Mouse (Mus musculus) heart, adult 2 months (tissue): ENCODE data around the gene Ccdc92b. TPM values are rescaled to one million over a fixed set of nuclear protein-coding genes. Genes with fewer than 3 reads are reported as not detected.

Experiments
- DNase-seq, 2 experiments: peaks; one replicate each; pipeline ENCODE4 v3.0.0; 2021
- H3K27ac ChIP-seq: fragments of 200-600 bp; 2 replicates; pipeline ENCODE4 v1.8.1; 2022
- H3K27me3 ChIP-seq: fragments of 200-500 bp; 2 replicates; pipeline ENCODE4 v1.6.1; 2012; ENCODE audit warnings: mild to moderate bottlenecking, low read length, inconsistent platforms, mixed read lengths; ENCODE audit not compliant: control insufficient read depth, insufficient read depth
- H3K36me3 ChIP-seq: fragments of 200-500 bp; 2 replicates; pipeline ENCODE4 v1.6.1; 2012; ENCODE audit warnings: low read length, inconsistent platforms; ENCODE audit not compliant: control insufficient read depth, insufficient read depth
- H3K4me1 ChIP-seq: fragments of 200-500 bp; 2 replicates; pipeline ENCODE4 v1.6.1; 2011; ENCODE audit warnings: low read length; ENCODE audit not compliant: control insufficient read depth, insufficient read depth
- H3K4me3 ChIP-seq: fragments of 200-600 bp; 2 replicates; pipeline ENCODE4 v1.8.1; 2022
- H3K79me2 ChIP-seq: fragments of 200-500 bp; replicated peaks from 2 replicates; pipeline ENCODE4 v1.6.1; 2012; ENCODE audit warnings: mild to moderate bottlenecking, inconsistent platforms, low read length, moderate library complexity, mixed read lengths; ENCODE audit not compliant: control insufficient read depth, insufficient read depth
- H3K9ac ChIP-seq: fragments of 200-500 bp; 2 replicates; pipeline ENCODE4 v1.6.1; 2012; ENCODE audit warnings: low read depth, mild to moderate bottlenecking, control low read depth, inconsistent platforms, low read length, mixed read lengths
- CTCF ChIP-seq: fragments of 200-600 bp; IDR thresholded peaks from 2 replicates; pipeline ENCODE4 v1.8.1; 2022; ENCODE audit warnings: antibody characterized with exemption, mild to moderate bottlenecking, moderate library complexity
- EP300 ChIP-seq: fragments of 200-500 bp; IDR thresholded peaks from 2 replicates; pipeline ENCODE4 v1.6.1; 2011; ENCODE audit warnings: low read depth, low read length, control low read depth; ENCODE audit not compliant: insufficient read depth
- POLR2A ChIP-seq: fragments of 200-500 bp; IDR thresholded peaks from 2 replicates; pipeline ENCODE4 v1.6.1; 2011; ENCODE audit warnings: mild to moderate bottlenecking, low read depth, low read length, control low read depth; ENCODE audit not compliant: insufficient read depth
- WGBS: fragments of 180-500 bp; shearing (Covaris S2); methylation state at CpG from one replicate; pipeline ENCODE4 v1.1.7; 2018; 5-methylcytosine and 5-hydroxymethylcytosine counted together
- intact Hi-C: fragments of 180-260 bp; cut with DNase I; formaldehyde crosslinking; loops from one replicate; pipeline ENCODE4 v1.15.1; 2025
- polyA plus RNA-seq: library from polyadenylated mRNA; depleted of rRNA; stranded (reverse); fragments of >200 nt; gene quantifications from 2 replicates; pipeline ENCODE4 v1.2.3, GENCODE M21; 2012
- total RNA-seq, 2 experiments: library from RNA; stranded (reverse); gene quantifications; 2 replicates each; pipeline ENCODE4 v1.2.3; 2021

The Ccdc92b gene
- total and polyA plus RNA-seq, 3 experiments = 0.23 to 0.32 (median 0.27) TPM

- H3K36me3 ChIP-seq = no peaks in the 10 kb centered on the region
- H3K79me2 ChIP-seq = no peaks in the 10 kb centered on the region
- intact Hi-C loops = no loop called here
- no peak for TF ChIP-seq POLR2A
- TF ChIP-seq EP300 = no peak
- TF ChIP-seq CTCF = no peak
- no peak overlapping the region for H3K9ac ChIP-seq
- no peaks in the 10 kb centered on the region for H3K27me3 ChIP-seq
- no peak overlapping the region for H3K4me3 ChIP-seq
- no peak for DNase-seq
- H3K27ac ChIP-seq = no peak overlapping the region
- WGBS = 67% methylated on average over 3 of the region's 3 CpGs
- H3K4me1 ChIP-seq = no peaks in the 10 kb centered on the region
Measured at GRCm38 (mm10) chr11:74664279-74664678, 44.9 kb downstream of the Ccdc92b start.

- Histone ChIP-seq H3K4me1 (no peaks in the 10 kb centered on the region), H3K27me3 (no peaks in the 10 kb centered on the region), H3K36me3 (no peaks in the 10 kb centered on the region), H3K4me3 (no peak overlapping the region), H3K9ac (no peak overlapping the region), H3K79me2 (no peaks in the 10 kb centered on the region), H3K27ac (no peak overlapping the region)
- no peak for DNase-seq
- intact Hi-C loops = no loop called here
- TF ChIP-seq CTCF = no peak
- 80% methylated on average over 8 of the region's 8 CpGs for WGBS
Measured at GRCm38 (mm10) chr11:74664906-74665305, 45.5 kb downstream of the Ccdc92b start.

GRCm38 (mm10) chr11:74665631-74666283 is 46.4 kb downstream of the Ccdc92b start:
- H3K36me3 ChIP-seq = no peaks in the 10 kb centered on the region
- no peak overlapping the region for H3K4me3 ChIP-seq
- no peaks in the 10 kb centered on the region for H3K79me2 ChIP-seq
- no peaks in the 10 kb centered on the region for H3K27me3 ChIP-seq
- DNase-seq = no peak
- no peak overlapping the region for H3K27ac ChIP-seq
- WGBS = 90% methylated on average over 17 of the region's 17 CpGs
- TF ChIP-seq EP300 (no peak), POLR2A (no peak), CTCF (no peak)
- intact Hi-C loops = no loop called here
- no peak overlapping the region for H3K9ac ChIP-seq
- H3K4me1 ChIP-seq = no peaks in the 10 kb centered on the region

- H3K4me1 ChIP-seq = no peaks in the 10 kb centered on the region
- intact Hi-C loops = no loop called here
- no peaks in the 10 kb centered on the region for H3K79me2 ChIP-seq
- H3K9ac ChIP-seq = no peak overlapping the region
- no peak for TF ChIP-seq POLR2A
- TF ChIP-seq EP300 = no peak
- no peak for TF ChIP-seq CTCF
- no peak overlapping the region for H3K4me3 ChIP-seq
- H3K36me3 ChIP-seq = no peaks in the 10 kb centered on the region
- H3K27ac ChIP-seq = no peak overlapping the region
- WGBS = 88% methylated on average over 5 of the region's 5 CpGs
- no peak for DNase-seq
- no peaks in the 10 kb centered on the region for H3K27me3 ChIP-seq
Measured at GRCm38 (mm10) chr11:74666284-74666652, 46.9 kb downstream of the Ccdc92b start.

GRCm38 (mm10) chr11:74666776-74667581 is 47.6 kb downstream of the Ccdc92b start:
- 95% methylated on average over 14 of the region's 14 CpGs for WGBS

GRCm38 (mm10) chr11:74667582-74668010 is 48.2 kb downstream of the Ccdc92b start:
- H3K4me1 ChIP-seq = no peaks in the 10 kb centered on the region
- TF ChIP-seq EP300 (no peak), CTCF (no peak), POLR2A (no peak)
- intact Hi-C loops = no loop called here
- WGBS = 96% methylated on average over 13 of the region's 13 CpGs
- no peaks in the 10 kb centered on the region for H3K79me2 ChIP-seq
- H3K4me3 ChIP-seq = no peak overlapping the region
- no peaks in the 10 kb centered on the region for H3K27me3 ChIP-seq
- H3K9ac ChIP-seq = no peak overlapping the region
- H3K36me3 ChIP-seq = no peaks in the 10 kb centered on the region
- no peak overlapping the region for H3K27ac ChIP-seq
- DNase-seq = no peak

More at GRCm38 (mm10) chr11:74666776-74667581, 47.6 kb downstream of the Ccdc92b start:
- H3K9ac ChIP-seq = no peak overlapping the region
- no peaks in the 10 kb centered on the region for H3K27me3 ChIP-seq
- TF ChIP-seq EP300 (no peak), POLR2A (no peak), CTCF (no peak)
- DNase-seq = no peak
- H3K79me2 ChIP-seq = no peaks in the 10 kb centered on the region
- H3K4me3 ChIP-seq = no peak overlapping the region
- H3K4me1 ChIP-seq = no peaks in the 10 kb centered on the region
- intact Hi-C loops = no loop called here
- no peaks in the 10 kb centered on the region for H3K36me3 ChIP-seq
- no peak overlapping the region for H3K27ac ChIP-seq
